ENCODE assay signal across 8 mouse cellular contexts in the genomic region with DNA sequence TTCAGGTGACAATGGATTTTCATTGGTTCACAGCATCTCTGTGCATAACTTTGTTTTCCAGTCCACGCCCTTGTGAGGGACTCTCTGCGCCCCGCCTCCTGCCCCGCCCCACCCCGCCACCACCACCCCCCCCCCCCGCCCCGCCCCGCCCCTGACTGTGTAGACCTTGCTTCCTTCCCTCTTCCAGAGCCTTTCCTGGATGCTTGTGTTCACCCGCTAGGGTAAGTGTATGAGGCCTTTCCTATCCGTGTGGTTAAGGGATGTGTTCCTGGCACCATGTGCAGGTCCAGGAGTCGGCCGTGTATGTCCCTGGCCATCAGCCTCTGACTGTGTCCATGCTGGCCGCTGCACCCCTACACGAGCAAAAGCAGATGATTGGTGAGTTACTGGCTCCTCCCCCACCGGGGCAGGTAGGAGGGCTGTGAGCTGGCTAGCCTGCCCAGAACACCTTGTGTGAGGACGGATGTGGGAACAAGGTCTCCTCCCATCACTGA. TPM values are rescaled to one million over a fixed set of nuclear protein-coding genes. Genes with fewer than 3 reads are reported as not detected.
DNase-seq lines count a peak whose midpoint lies in the region; ATAC-seq and TF ChIP-seq lines count a peak whose summit lies in the region.

No protein-coding gene starts in this region.

- peak overlapping the region; percentile 67 for H3K4me3 ChIP-seq in cerebellum, adult 2 months (replicated peaks; ENCODE audit: insufficient read depth, low read depth, low read length)
- H3K4me3 ChIP-seq in kidney, embryonic 16.5 days (ENCODE audit: low read length) = peak overlapping the region; percentile 37

- H3K9ac ChIP-seq in kidney, embryonic 16.5 days (replicated peaks; ENCODE audit: low read length) = no peak overlapping the region

- no peak for TF ChIP-seq CTCF in cerebellum, adult 2 months (IDR thresholded peaks at IDR 0.05; ENCODE audit: borderline replicate concordance, insufficient read depth, low read depth, low read length)

- WGBS in cerebellum, adult 2 months = 2% methylated on average over 13 of the region's 16 CpGs
- WGBS in kidney, embryonic 16.5 days = 5% methylated on average over 9 of the region's 16 CpGs

- H3K27me3 ChIP-seq in cerebellum, adult 2 months (ENCODE audit: control insufficient read depth, insufficient read depth, low read length) = no peaks in the 10 kb centered on the region
- no peaks in the 10 kb centered on the region for H3K27me3 ChIP-seq in kidney, embryonic 16.5 days (ENCODE audit: insufficient read depth, low read length)

- no peaks in the 10 kb centered on the region for H3K9me3 ChIP-seq in kidney, embryonic 16.5 days (ENCODE audit: low read length)

- DNase-seq in adrenal gland, adult 2 months = peak; percentile 47
- no peak for DNase-seq in adrenal gland, postnatal 4 days (ENCODE audit: low spot score in 2 of 2)
- peak; percentile 78 to 84 for DNase-seq in cerebellum, adult 2 months
- DNase-seq in forelimb bud, embryonic 11.5 days (ENCODE audit: low read depth, low spot score) = peak; percentile 36
- peak; percentile 51 for DNase-seq in lung, postnatal 25 days (ENCODE audit: low spot score)
- DNase-seq in spleen, postnatal 10 days (ENCODE audit: low spot score in 2 of 2) = peak; percentile 37 to 53
- DNase-seq in frontal cortex, postnatal 36 days (ENCODE audit: low spot score in 2 of 2) = no peak

- peak overlapping the region; percentile 47 for H3K4me2 ChIP-seq in kidney, embryonic 16.5 days (replicated peaks; ENCODE audit: low read depth, low read length)

- H3K4me1 ChIP-seq in cerebellum, adult 2 months (ENCODE audit: control insufficient read depth, insufficient read depth, low read length) = no peaks in the 10 kb centered on the region
- H3K4me1 ChIP-seq in kidney, embryonic 16.5 days (ENCODE audit: insufficient read depth, low read length) = 0 out of 2 replicates have a peak, but pooled peaks cover 2% of the 10 kb centered on the region

- no peak overlapping the region for H3K27ac ChIP-seq in cerebellum, adult 2 months (ENCODE audit: insufficient read depth, low read length)
- no peak overlapping the region for H3K27ac ChIP-seq in kidney, embryonic 16.5 days (ENCODE audit: low read length)

- peak; percentile 89 for ATAC-seq in kidney, embryonic 16.5 days (ENCODE audit: low FRiP score, low TSS enrichment)

- peaks cover 6% of the 10 kb centered on the region; the same call in 1 of the 2 replicates for H3K36me3 ChIP-seq in kidney, embryonic 16.5 days (ENCODE audit: insufficient read depth, low read length)

- TF ChIP-seq POLR2A in cerebellum, adult 2 months (IDR thresholded peaks at IDR 0.05; ENCODE audit: borderline replicate concordance, insufficient read depth, low read length) = peak; percentile 41; the same call in 1 of the 2 replicates

RNA-seq across cellular contexts. Expression of a gene that starts 22.0 kb away (rescaled TPM):
- 1 to 10 TPM; 1.4 to 2.6 TPM for total RNA-seq in adrenal gland, adult 2 months (2021)
- 0.36 and 1.1 TPM in 2 replicates for polyA plus RNA-seq in adrenal gland, adult 2 months (2012; rRNA removed)
- total RNA-seq in adrenal gland, postnatal 4 days (2021) = 1 to 10 TPM; 3.6 to 3.8 TPM
- 3.1 and 3.2 TPM in 2 replicates for polyA plus RNA-seq in cerebellum, adult 2 months (2012; rRNA removed)
- 1.7 and 1.8 TPM in 2 replicates for polyA plus RNA-seq in kidney, embryonic 16.5 days (2015; fragmentation: Nextera tagmentation; extraction: Ambion mirVana)

RNA-seq across cellular contexts. Expression of a gene that starts 22.9 kb away (rescaled TPM):
- total RNA-seq in adrenal gland, adult 2 months (2021) = 10 to 100 TPM; 25.9 to 29.5 TPM
- 5.5 and 6.4 TPM in 2 replicates for polyA plus RNA-seq in adrenal gland, adult 2 months (2012; rRNA removed)
- 10 to 100 TPM; 33.1 to 34.8 TPM for total RNA-seq in adrenal gland, postnatal 4 days (2021)
- 17.1 and 18.7 TPM in 2 replicates for polyA plus RNA-seq in cerebellum, adult 2 months (2012; rRNA removed)
- polyA plus RNA-seq in kidney, embryonic 16.5 days (2015; fragmentation: Nextera tagmentation; extraction: Ambion mirVana) = 22.8 and 25.2 TPM in 2 replicates

RNA-seq across cellular contexts. Expression of a gene that starts 23.7 kb away (rescaled TPM):
- 10 to 100 TPM; 35.1 to 59.8 TPM for total RNA-seq in adrenal gland, adult 2 months (2021)
- polyA plus RNA-seq in adrenal gland, adult 2 months (2012; rRNA removed) = 66.0 and 72.2 TPM in 2 replicates
- 10 to 100 TPM; 42.5 to 55.2 TPM for total RNA-seq in adrenal gland, postnatal 4 days (2021)
- 66.9 and 71.5 TPM in 2 replicates for polyA plus RNA-seq in cerebellum, adult 2 months (2012; rRNA removed)
- polyA plus RNA-seq in kidney, embryonic 16.5 days (2015; fragmentation: Nextera tagmentation; extraction: Ambion mirVana) = 66.5 and 70.0 TPM in 2 replicates

RNA-seq across cellular contexts. Expression of a gene that starts 52.5 kb away (rescaled TPM):
- 100 to 1,000 TPM; 260 to 298 TPM for total RNA-seq in adrenal gland, adult 2 months (2021)
- polyA plus RNA-seq in adrenal gland, adult 2 months (2012; rRNA removed) = 66.5 and 75.4 TPM in 2 replicates
- 100 to 1,000 TPM; 260 to 263 TPM for total RNA-seq in adrenal gland, postnatal 4 days (2021)
- 231 and 250 TPM in 2 replicates for polyA plus RNA-seq in cerebellum, adult 2 months (2012; rRNA removed)
- 297 and 300 TPM in 2 replicates for polyA plus RNA-seq in kidney, embryonic 16.5 days (2015; fragmentation: Nextera tagmentation; extraction: Ambion mirVana)

Comparison
In these comparisons a context has a peak if more than half of its experiments do, and no peak if none do; other contexts are left out.
1. DNase-seq: peak in adrenal gland, adult 2 months (single experiment), cerebellum, adult 2 months (2 of 2), forelimb bud, embryonic 11.5 days (single experiment), lung, postnatal 25 days (single experiment) and spleen, postnatal 10 days (2 of 2); none in adrenal gland, postnatal 4 days (0 of 2) and frontal cortex, postnatal 36 days (0 of 2).